Mouse (Mus musculus) hindbrain, embryonic 11.5 days (tissue): ENCODE results near the gene Pthlh. TPM values are rescaled to one million over a fixed set of nuclear protein-coding genes. Genes with fewer than 3 reads are reported as not detected.
A peak's percentile ranks its signal among the peaks of the same experiment; 100 is the strongest.
"Not testable (repeated sequence)": the region's sequence is repeated elsewhere in the genome, so short reads cannot be mapped to it uniquely, and the experiment has no call there.

Experiments used
- ATAC-seq: fragments of 200-750 bp; cut with Nextera tagmentation; 2 replicates; pipeline ENCODE4 v1.8.0; 2017; ENCODE audit warnings: mild to moderate bottlenecking, moderate TSS enrichment, moderate library complexity; ENCODE audit not compliant: low FRiP score
- DNase-seq: peaks from one replicate; pipeline ENCODE4 v3.0.0-alpha.2; 2015; ENCODE audit warnings: low spot score
- H3K27ac ChIP-seq: fragments of 300-500 bp; sonication (generic); 2 replicates; pipeline ENCODE4 v1.5.1; 2014; ENCODE audit warnings: mild to moderate bottlenecking, low read depth, low read length
- H3K27me3 ChIP-seq: fragments of 300-500 bp; sonication (generic); 2 replicates; pipeline ENCODE4 v1.6.1; 2014; ENCODE audit warnings: mild to moderate bottlenecking, low read length, moderate library complexity, mixed read lengths; ENCODE audit not compliant: control insufficient read depth, insufficient read depth
- H3K36me3 ChIP-seq: fragments of 300-500 bp; sonication (generic); 2 replicates; pipeline ENCODE4 v1.6.1; 2014; ENCODE audit warnings: mild to moderate bottlenecking, low read length, moderate library complexity, mixed read lengths; ENCODE audit not compliant: control insufficient read depth, insufficient read depth
- H3K4me1 ChIP-seq: fragments of 300-500 bp; sonication (generic); replicated peaks from 2 replicates; pipeline ENCODE4 v1.6.1; 2014; ENCODE audit warnings: low read length, mixed read lengths; ENCODE audit not compliant: control insufficient read depth, insufficient read depth
- H3K4me2 ChIP-seq: fragments of 300-500 bp; sonication (generic); replicated peaks from 2 replicates; pipeline ENCODE4 v1.6.1; 2014; ENCODE audit warnings: mild to moderate bottlenecking, low read depth, low read length
- H3K4me3 ChIP-seq: fragments of 300-500 bp; sonication (generic); 2 replicates; pipeline ENCODE4 v1.5.1; 2014; ENCODE audit warnings: low read depth, low read length
- H3K9ac ChIP-seq: fragments of 300-500 bp; sonication (generic); 2 replicates; pipeline ENCODE4 v1.6.1; 2014; ENCODE audit warnings: low read depth, low read length
- H3K9me3 ChIP-seq: fragments of 300-500 bp; sonication (generic); 2 replicates; pipeline ENCODE4 v1.6.1; 2016; ENCODE audit warnings: low read length; ENCODE audit not compliant: control insufficient read depth
- WGBS: fragments of 180-500 bp; shearing (Covaris S2); extraction: QIAGEN DNeasy Blood & Tissue Kit; methylation state at CpG from one replicate; pipeline ENCODE4 v1.1.7; 2014; 5-methylcytosine and 5-hydroxymethylcytosine counted together
- polyA plus RNA-seq: library from polyadenylated mRNA; unstranded; fragments of >200 nt; fragmentation: Nextera tagmentation; extraction: Ambion mirVana; gene quantifications from 2 replicates; pipeline ENCODE4 v1.2.1, GENCODE M21; 2014

The Pthlh gene
- polyA plus RNA-seq: 5.6 and 7.4 TPM in 2 replicates

- Histone ChIP-seq H3K27me3 (peaks cover 32% of the 10 kb centered on the region), H3K27ac (no peak within 1 kb of the TSS)
- peak; percentile 75 for ATAC-seq
Observed at GRCm38 (mm10) chr6:147263587-147264565, at the start of gene Pthlh. TSS of gene Pthlh (minus strand) at chr6:147264183.

GRCm38 (mm10) chr6:147313331-147313730, 49.3 kb upstream of the Pthlh start:
- Histone ChIP-seq H3K4me2 (no peak overlapping the region), H3K36me3 (no peaks in the 10 kb centered on the region), H3K9ac (no peak overlapping the region), H3K4me1 (no peaks in the 10 kb centered on the region), H3K4me3 (no peak overlapping the region), H3K27ac (no peak overlapping the region), H3K9me3 (no peaks in the 10 kb centered on the region), H3K27me3 (no peaks in the 10 kb centered on the region)
- DNase-seq (no peak), ATAC-seq (no peak)

More at GRCm38 (mm10) chr6:147263587-147264565, at the start of gene Pthlh:
- Histone ChIP-seq H3K9ac (peak within 1 kb of the TSS; percentile 38), H3K36me3 (no peaks in the 10 kb centered on the region), H3K4me3 (peak within 1 kb of the TSS; percentile 45), H3K9me3 (no peaks in the 10 kb centered on the region), H3K4me1 (no peaks in the 10 kb centered on the region), H3K4me2 (peak within 1 kb of the TSS; percentile 90)
- peak; percentile 67 for DNase-seq
- WGBS: under 1% methylated on average over 67 of the region's 68 CpGs

GRCm38 (mm10) chr6:147310435-147310978, 46.5 kb upstream of the Pthlh start:
- Histone ChIP-seq H3K4me2 (no peak overlapping the region), H3K4me3 (no peak overlapping the region), H3K9ac (no peak overlapping the region), H3K4me1 (no peaks in the 10 kb centered on the region), H3K36me3 (no peaks in the 10 kb centered on the region), H3K9me3 (no peaks in the 10 kb centered on the region), H3K27ac (no peak overlapping the region), H3K27me3 (no peaks in the 10 kb centered on the region)
- 87% methylated on average over 7 of the region's 7 CpGs for WGBS
- DNase-seq: no peak
- ATAC-seq: no peak

- no peak for DNase-seq
- no peaks in the 10 kb centered on the region for H3K9me3 ChIP-seq
- no peak for ATAC-seq
- H3K4me1 ChIP-seq: no peaks in the 10 kb centered on the region
- no peak overlapping the region for H3K9ac ChIP-seq
- no peaks in the 10 kb centered on the region for H3K27me3 ChIP-seq
- no peaks in the 10 kb centered on the region for H3K36me3 ChIP-seq
- H3K27ac ChIP-seq: no peak overlapping the region
- no peak overlapping the region for H3K4me2 ChIP-seq
- H3K4me3 ChIP-seq: no peak overlapping the region
- WGBS: 85% methylated on average over 4 of the region's 4 CpGs
Observed at GRCm38 (mm10) chr6:147310035-147310434, 46.1 kb upstream of the Pthlh start.

- not testable (repeated sequence) for H3K4me3 ChIP-seq, H3K27ac ChIP-seq, H3K36me3 ChIP-seq, H3K4me2 ChIP-seq, H3K9ac ChIP-seq, H3K9me3 ChIP-seq, H3K4me1 ChIP-seq, H3K27me3 ChIP-seq, ATAC-seq, DNase-seq
- 76% methylated on average over 4 of the region's 9 CpGs for WGBS
Observed at GRCm38 (mm10) chr6:147304236-147304635, 40.3 kb upstream of the Pthlh start.

- 79% methylated on average over 5 of the region's 5 CpGs for WGBS
Observed at GRCm38 (mm10) chr6:147299607-147300006, 35.6 kb upstream of the Pthlh start.

GRCm38 (mm10) chr6:147279309-147279708, 15.3 kb upstream of the Pthlh start:
- Histone ChIP-seq H3K4me3 (no peak overlapping the region), H3K4me2 (no peak overlapping the region), H3K36me3 (no peaks in the 10 kb centered on the region), H3K27me3 (no peaks in the 10 kb centered on the region), H3K27ac (no peak overlapping the region), H3K9me3 (no peaks in the 10 kb centered on the region), H3K4me1 (no peaks in the 10 kb centered on the region), H3K9ac (no peak overlapping the region)
- ATAC-seq (peak; percentile 67), DNase-seq (peak; percentile 20)
- WGBS: 38% methylated on average over 5 of the region's 5 CpGs

More at GRCm38 (mm10) chr6:147299607-147300006, 35.6 kb upstream of the Pthlh start:
- Histone ChIP-seq H3K4me2 (no peak overlapping the region), H3K4me3 (no peak overlapping the region), H3K9ac (no peak overlapping the region), H3K9me3 (no peaks in the 10 kb centered on the region), H3K4me1 (no peaks in the 10 kb centered on the region), H3K27me3 (no peaks in the 10 kb centered on the region), H3K27ac (no peak overlapping the region), H3K36me3 (no peaks in the 10 kb centered on the region)
- DNase-seq (no peak), ATAC-seq (no peak)

GRCm38 (mm10) chr6:147268143-147268790, 4.3 kb upstream of the Pthlh start:
- DNase-seq: peak; percentile 36
- no peaks in the 10 kb centered on the region for H3K9me3 ChIP-seq
- 5% methylated on average over 19 of the region's 19 CpGs for WGBS
- no peak for ATAC-seq
- H3K27me3 ChIP-seq: peaks cover 18% of the 10 kb centered on the region
- H3K9ac ChIP-seq: no peak overlapping the region
- H3K4me1 ChIP-seq: no peaks in the 10 kb centered on the region
- no peak overlapping the region for H3K4me3 ChIP-seq
- H3K27ac ChIP-seq: no peak overlapping the region
- no peak overlapping the region for H3K4me2 ChIP-seq
- H3K36me3 ChIP-seq: no peaks in the 10 kb centered on the region
